Mouse (Mus musculus) central nervous system, embryonic 11.5 days (tissue): ENCODE measurements around the gene Scube1. TPM values are rescaled to one million over a fixed set of nuclear protein-coding genes. Genes with fewer than 3 reads are reported as not detected.

ENCODE experiments used
- polyA plus RNA-seq: library from polyadenylated mRNA; depleted of rRNA; stranded (reverse); fragments of >200 nt; gene quantifications from 2 replicates; pipeline ENCODE4 v1.2.3, GENCODE M21; 2012; rRNA removed

Gene Scube1
- 37.6 and 52.2 TPM in 2 replicates for polyA plus RNA-seq

GRCm38 (mm10) chr15:83724886-83725269 is at the start of gene Scube1:
TSS of gene Scube1 (minus strand) at chr15:83725021.

GRCm38 (mm10) chr15:83594513-83595363 is 130.1 kb downstream of the Scube1 start, which contains the start of gene Ttll12:
TSS of gene Ttll12 (minus strand) at chr15:83595157.

GRCm38 (mm10) chr15:83563327-83563856 is 161.4 kb downstream of the Scube1 start, which contains the start of the genes Tspo and Mcat:
TSS of gene Tspo (plus strand) at chr15:83563592.
TSS of gene Mcat (minus strand) at chr15:83563787.

Other genes with a start within 250 kb of the Scube1 start
- 25.3 and 28.5 TPM in 2 replicates for gene Ttll1, start 214.1 kb downstream of the Scube1 start, polyA plus RNA-seq
- gene Bik, start 198.2 kb downstream of the Scube1 start, polyA plus RNA-seq = 2.4 and 2.8 TPM in 2 replicates
- gene Tspo, start 161.4 kb downstream of the Scube1 start, polyA plus RNA-seq = 18.0 and 19.1 TPM in 2 replicates
- 26.1 and 35.3 TPM in 2 replicates for gene Mcat, start 161.2 kb downstream of the Scube1 start, polyA plus RNA-seq
- gene Ttll12, start 129.9 kb downstream of the Scube1 start, polyA plus RNA-seq = 34.2 and 39.0 TPM in 2 replicates
- 10.0 and 10.1 TPM in 2 replicates for gene Mpped1, start 54.4 kb upstream of the Scube1 start, polyA plus RNA-seq